Mouse (Mus musculus) neural tube, embryonic 13.5 days (tissue): ENCODE measurements around the gene Spn. TPM values are rescaled to one million over a fixed set of nuclear protein-coding genes. Genes with fewer than 3 reads are reported as not detected.
"Not testable (repeated sequence)": the region's sequence is repeated elsewhere in the genome, so short reads cannot be mapped to it uniquely, and the experiment has no call there.

Source experiments
- ATAC-seq: fragments of 200-750 bp; cut with Nextera tagmentation; 2 replicates; pipeline ENCODE4 v1.8.0; 2017; ENCODE audit warnings: low read depth, mild to moderate bottlenecking, moderate TSS enrichment, moderate library complexity
- H3K27ac ChIP-seq: fragments of 300-500 bp; sonication (generic); replicated peaks from 2 replicates; pipeline ENCODE4 v1.5.1; 2015; ENCODE audit warnings: moderate library complexity, mild to moderate bottlenecking, inconsistent platforms
- H3K27me3 ChIP-seq: fragments of 300-500 bp; sonication (generic); 2 replicates; pipeline ENCODE4 v1.6.1; 2015; ENCODE audit warnings: mild to moderate bottlenecking, inconsistent platforms
- H3K36me3 ChIP-seq: fragments of 300-500 bp; sonication (generic); 2 replicates; pipeline ENCODE4 v1.6.1; 2015; ENCODE audit warnings: mild to moderate bottlenecking, inconsistent platforms
- H3K4me1 ChIP-seq: fragments of 300-500 bp; sonication (generic); replicated peaks from 2 replicates; pipeline ENCODE4 v1.6.1; 2015; ENCODE audit warnings: inconsistent platforms
- H3K4me2 ChIP-seq: fragments of 300-500 bp; sonication (generic); 2 replicates; pipeline ENCODE4 v1.6.1; 2015; ENCODE audit warnings: inconsistent platforms, mild to moderate bottlenecking, moderate library complexity
- H3K4me3 ChIP-seq: fragments of 300-500 bp; sonication (generic); 2 replicates; pipeline ENCODE4 v1.5.1; 2015; ENCODE audit warnings: mild to moderate bottlenecking, inconsistent platforms
- H3K9ac ChIP-seq: fragments of 300-500 bp; sonication (generic); 2 replicates; pipeline ENCODE4 v1.6.1; 2015; ENCODE audit warnings: moderate library complexity, mild to moderate bottlenecking, inconsistent platforms
- H3K9me3 ChIP-seq: fragments of 300-500 bp; sonication (generic); 2 replicates; pipeline ENCODE4 v1.6.1; 2016; ENCODE audit warnings: inconsistent platforms
- WGBS: fragments of 180-500 bp; shearing (Covaris S2); methylation state at CpG from one replicate; pipeline ENCODE4 v1.1.7; 2015; 5-methylcytosine and 5-hydroxymethylcytosine counted together
- polyA plus RNA-seq: library from polyadenylated mRNA; unstranded; fragments of >200 nt; fragmentation: Nextera tagmentation; extraction: Ambion mirVana; gene quantifications from 2 replicates; pipeline ENCODE4 v1.2.1, GENCODE M21; 2015

The Spn gene
- 0.08 and 0.10 TPM in 2 replicates for polyA plus RNA-seq

GRCm38 (mm10) chr7:127137262-127138017, at the start of gene Spn:
Gene Spn, minus strand, starts transcription at chr7:127137823.
- no peak for ATAC-seq
- no peak within 1 kb of the TSS for H3K4me2 ChIP-seq
- H3K4me3 ChIP-seq, result no peak within 1 kb of the TSS
- no peaks in the 10 kb centered on the region for H3K27me3 ChIP-seq
- no peak within 1 kb of the TSS for H3K27ac ChIP-seq
- no peaks in the 10 kb centered on the region for H3K4me1 ChIP-seq
- WGBS, result 73% methylated on average over 9 of the region's 9 CpGs
- H3K36me3 ChIP-seq, result no peaks in the 10 kb centered on the region
- H3K9me3 ChIP-seq, result no peaks in the 10 kb centered on the region
- no peak within 1 kb of the TSS for H3K9ac ChIP-seq

- WGBS, result 73% methylated on average over 10 of the region's 10 CpGs
- Histone ChIP-seq H3K27me3 (no peaks in the 10 kb centered on the region), H3K4me3 (no peak overlapping the region), H3K36me3 (peaks cover 18% of the 10 kb centered on the region), H3K9ac (no peak overlapping the region), H3K9me3 (no peaks in the 10 kb centered on the region), H3K4me1 (no peaks in the 10 kb centered on the region), H3K4me2 (no peak overlapping the region), H3K27ac (no peak overlapping the region)
- ATAC-seq, result no peak
These were observed 49.7 kb upstream of the Spn start for GRCm38 (mm10) chr7:127187351-127187750.

- no peak for ATAC-seq
- Histone ChIP-seq H3K4me1 (no peaks in the 10 kb centered on the region), H3K27me3 (no peaks in the 10 kb centered on the region), H3K27ac (no peak overlapping the region), H3K9ac (no peak overlapping the region), H3K4me2 (no peak overlapping the region), H3K36me3 (peaks cover 2% of the 10 kb centered on the region; the same call in 1 of the 2 replicates), H3K9me3 (no peaks in the 10 kb centered on the region), H3K4me3 (no peak overlapping the region)
- 82% methylated on average over 3 of the region's 3 CpGs for WGBS
These were observed 48.0 kb upstream of the Spn start for GRCm38 (mm10) chr7:127185601-127186000.

GRCm38 (mm10) chr7:127184720-127185119, 47.1 kb upstream of the Spn start:
- no peak overlapping the region for H3K9ac ChIP-seq
- H3K27ac ChIP-seq, result no peak overlapping the region
- no peak overlapping the region for H3K4me3 ChIP-seq
- H3K9me3 ChIP-seq, result no peaks in the 10 kb centered on the region
- 38% methylated on average over 1 of the region's 1 CpGs for WGBS
- no peak for ATAC-seq
- no peaks in the 10 kb centered on the region for H3K27me3 ChIP-seq
- no peak overlapping the region for H3K4me2 ChIP-seq
- no peaks in the 10 kb centered on the region for H3K36me3 ChIP-seq
- no peaks in the 10 kb centered on the region for H3K4me1 ChIP-seq

DNA sequence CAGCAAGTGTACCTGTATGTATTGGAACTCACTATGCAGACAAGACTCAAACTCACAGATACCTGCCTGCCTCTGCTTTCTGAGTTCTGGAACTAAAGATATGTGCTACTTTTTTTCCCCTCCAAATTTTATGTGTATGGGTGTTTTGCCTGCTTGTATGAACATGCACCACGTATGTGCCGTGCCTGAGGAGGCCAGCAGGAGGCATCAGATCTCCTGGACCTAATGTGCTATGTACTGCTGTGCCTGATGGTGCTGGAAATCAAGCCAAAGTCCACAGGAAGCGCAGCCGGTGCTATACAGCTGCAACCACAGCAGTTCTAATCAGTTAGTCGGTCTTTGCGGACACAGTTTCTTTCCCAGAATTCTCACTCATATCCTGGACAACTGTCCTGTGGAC, 46.2 kb upstream of the Spn start:
- Histone ChIP-seq H3K9ac (no peak overlapping the region), H3K4me1 (no peaks in the 10 kb centered on the region), H3K27me3 (no peaks in the 10 kb centered on the region), H3K36me3 (no peaks in the 10 kb centered on the region), H3K9me3 (no peaks in the 10 kb centered on the region), H3K4me3 (no peak overlapping the region), H3K4me2 (no peak overlapping the region), H3K27ac (no peak overlapping the region)
- WGBS, result 79% methylated on average over 6 of the region's 6 CpGs
- ATAC-seq, result no peak

DNA sequence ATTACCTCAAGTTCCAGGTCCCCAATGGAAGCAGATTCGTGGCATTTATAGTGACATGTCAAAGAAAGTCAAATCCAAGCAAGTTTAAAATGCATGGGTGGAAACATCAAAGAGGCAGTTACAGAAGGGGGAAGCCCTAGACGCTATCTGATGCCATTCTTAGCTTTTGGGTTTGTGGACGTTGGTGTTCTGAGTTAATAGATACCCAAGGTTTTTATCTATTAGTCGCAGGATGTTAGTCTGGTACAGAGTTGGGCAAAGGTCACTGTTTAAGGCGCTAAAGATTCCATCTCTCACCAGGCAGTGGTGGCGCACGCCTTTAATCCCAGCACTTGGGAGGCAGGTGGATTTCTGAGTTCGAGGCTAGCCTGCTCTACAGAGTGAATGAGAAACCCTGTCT, 45.7 kb upstream of the Spn start:
- H3K9ac ChIP-seq, result no peak overlapping the region
- H3K36me3 ChIP-seq, result no peaks in the 10 kb centered on the region
- no peaks in the 10 kb centered on the region for H3K4me1 ChIP-seq
- no peaks in the 10 kb centered on the region for H3K27me3 ChIP-seq
- WGBS, result 83% methylated on average over 8 of the region's 8 CpGs
- no peak overlapping the region for H3K27ac ChIP-seq
- H3K9me3 ChIP-seq, result no peaks in the 10 kb centered on the region
- ATAC-seq, result no peak
- H3K4me2 ChIP-seq, result no peak overlapping the region
- no peak overlapping the region for H3K4me3 ChIP-seq

- H3K36me3 ChIP-seq, H3K9me3 ChIP-seq, H3K4me1 ChIP-seq, H3K4me2 ChIP-seq, H3K4me3 ChIP-seq, H3K27me3 ChIP-seq, H3K9ac ChIP-seq, ATAC-seq, H3K27ac ChIP-seq: not testable (repeated sequence)
- WGBS, result 38% methylated on average over 3 of the region's 3 CpGs
These were observed 44.1 kb upstream of the Spn start for GRCm38 (mm10) chr7:127181724-127182123.

GRCm38 (mm10) chr7:127180783-127181182, 43.2 kb upstream of the Spn start:
- Histone ChIP-seq H3K27ac (no peak overlapping the region), H3K4me2 (no peak overlapping the region), H3K36me3 (no peaks in the 10 kb centered on the region), H3K9ac (no peak overlapping the region), H3K9me3 (no peaks in the 10 kb centered on the region), H3K4me3 (no peak overlapping the region), H3K4me1 (no peaks in the 10 kb centered on the region), H3K27me3 (no peaks in the 10 kb centered on the region)
- 86% methylated on average over 2 of the region's 2 CpGs for WGBS
- ATAC-seq, result no peak

GRCm38 (mm10) chr7:127176937-127177336, 39.3 kb upstream of the Spn start:
- Histone ChIP-seq H3K27ac (no peak overlapping the region), H3K9ac (no peak overlapping the region), H3K9me3 (no peaks in the 10 kb centered on the region), H3K4me2 (no peak overlapping the region), H3K27me3 (no peaks in the 10 kb centered on the region), H3K4me1 (no peaks in the 10 kb centered on the region), H3K36me3 (no peaks in the 10 kb centered on the region), H3K4me3 (no peak overlapping the region)
- WGBS, result 81% methylated on average over 4 of the region's 4 CpGs
- ATAC-seq, result no peak

GRCm38 (mm10) chr7:127166501-127166900, 28.9 kb upstream of the Spn start:
- no peak overlapping the region for H3K9ac ChIP-seq
- no peaks in the 10 kb centered on the region for H3K9me3 ChIP-seq
- no peaks in the 10 kb centered on the region for H3K36me3 ChIP-seq
- H3K4me2 ChIP-seq, result no peak overlapping the region
- WGBS, result 95% methylated on average over 5 of the region's 5 CpGs
- H3K27ac ChIP-seq, result no peak overlapping the region
- H3K27me3 ChIP-seq, result no peaks in the 10 kb centered on the region
- no peaks in the 10 kb centered on the region for H3K4me1 ChIP-seq
- no peak overlapping the region for H3K4me3 ChIP-seq
- ATAC-seq, result no peak

DNA sequence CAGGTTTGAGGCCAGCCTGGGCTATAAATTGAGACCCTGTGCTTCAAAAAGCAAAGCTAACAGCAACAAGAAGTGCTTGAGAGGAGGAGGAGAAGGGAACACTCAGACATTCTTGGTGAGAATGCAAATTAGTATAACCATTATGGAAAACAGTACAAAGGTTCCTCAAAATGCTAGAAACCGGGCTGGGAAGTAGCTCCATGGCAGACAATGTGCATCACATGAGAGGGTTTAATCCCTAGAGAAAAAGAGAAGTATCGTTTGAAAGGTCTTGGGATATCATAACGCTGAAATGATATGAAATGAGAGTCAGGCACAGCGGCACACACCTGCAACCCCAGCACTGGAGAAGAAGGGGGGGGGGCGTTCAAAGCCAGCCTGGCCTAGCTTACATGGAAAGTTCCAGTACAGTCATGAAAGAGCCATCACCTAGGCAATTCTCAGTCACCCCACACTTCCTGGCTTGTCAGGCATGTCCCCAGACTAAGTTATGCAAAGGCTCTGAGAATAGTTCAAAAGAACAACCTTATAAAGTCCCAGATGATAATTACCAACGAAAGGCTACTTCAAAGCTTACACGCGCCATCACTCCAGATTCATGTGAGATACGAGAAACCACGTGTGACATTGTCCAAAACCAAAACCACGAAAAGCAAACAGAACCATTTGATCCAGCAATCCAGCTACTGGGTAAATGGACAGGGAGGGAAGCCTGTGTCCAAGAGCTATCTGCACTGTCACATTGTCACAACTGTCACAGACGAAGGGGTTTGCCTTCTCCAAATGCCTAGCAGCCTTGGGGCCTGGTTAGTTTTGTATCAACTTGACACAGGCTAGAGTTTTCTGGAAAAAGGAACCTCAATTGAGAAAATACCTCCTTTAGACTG, 28.2 kb upstream of the Spn start:
- no peak overlapping the region for H3K4me3 ChIP-seq
- H3K27me3 ChIP-seq, result no peaks in the 10 kb centered on the region
- no peak overlapping the region for H3K27ac ChIP-seq

GRCm38 (mm10) chr7:127164002-127164401, 26.4 kb upstream of the Spn start:
- H3K27me3 ChIP-seq, result no peaks in the 10 kb centered on the region
- no peak overlapping the region for H3K9ac ChIP-seq
- H3K27ac ChIP-seq, result no peak overlapping the region
- no peaks in the 10 kb centered on the region for H3K4me1 ChIP-seq
- no peak for ATAC-seq
- WGBS, result 91% methylated on average over 4 of the region's 4 CpGs
- no peak overlapping the region for H3K4me3 ChIP-seq
- no peak overlapping the region for H3K4me2 ChIP-seq
- H3K36me3 ChIP-seq, result no peaks in the 10 kb centered on the region
- H3K9me3 ChIP-seq, result no peaks in the 10 kb centered on the region

More for the DNA sequence above, 28.2 kb upstream of the Spn start:
- no peaks in the 10 kb centered on the region for H3K36me3 ChIP-seq
- H3K9ac ChIP-seq, result no peak overlapping the region
- no peaks in the 10 kb centered on the region for H3K4me1 ChIP-seq
- no peak overlapping the region for H3K4me2 ChIP-seq
- H3K9me3 ChIP-seq, result no peaks in the 10 kb centered on the region
- 89% methylated on average over 12 of the region's 12 CpGs for WGBS
- no peak for ATAC-seq
